Mouse (Mus musculus) layer of hippocampus, postnatal 36 days (tissue): ENCODE data around the gene Nrxn3. TPM values are rescaled to one million over a fixed set of nuclear protein-coding genes. Genes with fewer than 3 reads are reported as not detected.

Source experiments
- DNase-seq, 2 experiments: peaks; one replicate each; pipeline ENCODE4 v3.0.0; 2022
- total RNA-seq, 2 experiments: library from RNA; stranded (reverse); gene quantifications; 2 replicates each; pipeline ENCODE4 v1.2.3; 2021

The Nrxn3 gene
- total RNA-seq, 2 experiments from 2014 or later: 185 to 190 TPM

- DNase-seq: no peak
Observed at GRCm38 (mm10) chr12:88816865-88817264, 94.2 kb downstream of the Nrxn3 start.

GRCm38 (mm10) chr12:88818622-88819334 lies 96.1 kb downstream of the Nrxn3 start:
- no peak for DNase-seq

GRCm38 (mm10) chr12:88819335-88819709 lies 96.6 kb downstream of the Nrxn3 start:
- DNase-seq: no peak

- no peak for DNase-seq
Observed at GRCm38 (mm10) chr12:88820131-88820530, 97.5 kb downstream of the Nrxn3 start.

GRCm38 (mm10) chr12:88830851-88831250 lies 108.2 kb downstream of the Nrxn3 start:
- DNase-seq: no peak

- DNase-seq: no peak
Observed at GRCm38 (mm10) chr12:88835821-88836220, 113.1 kb downstream of the Nrxn3 start.

- DNase-seq: no peak
Observed at GRCm38 (mm10) chr12:88839724-88840123, 117.0 kb downstream of the Nrxn3 start.

- no peak for DNase-seq
Observed at GRCm38 (mm10) chr12:88841350-88841749, 118.7 kb downstream of the Nrxn3 start.

- DNase-seq: no peak
Observed at GRCm38 (mm10) chr12:88850400-88851179, 127.9 kb downstream of the Nrxn3 start.

- no peak for DNase-seq
Observed at GRCm38 (mm10) chr12:88854039-88854438, 131.4 kb downstream of the Nrxn3 start.

GRCm38 (mm10) chr12:88857701-88858100 lies 135.0 kb downstream of the Nrxn3 start:
- DNase-seq: no peak

GRCm38 (mm10) chr12:88859456-88860345 lies 137.0 kb downstream of the Nrxn3 start:
- no peak for DNase-seq

GRCm38 (mm10) chr12:88860397-88860796 lies 137.7 kb downstream of the Nrxn3 start:
- DNase-seq: no peak

- no peak for DNase-seq
Observed at GRCm38 (mm10) chr12:88863069-88863468, 140.4 kb downstream of the Nrxn3 start.

GRCm38 (mm10) chr12:88868288-88868687 lies 145.6 kb downstream of the Nrxn3 start:
- no peak for DNase-seq

- no peak for DNase-seq
Observed at GRCm38 (mm10) chr12:88897331-88897730, 174.7 kb downstream of the Nrxn3 start.

GRCm38 (mm10) chr12:88900014-88900727 lies 177.5 kb downstream of the Nrxn3 start:
- DNase-seq: no peak

GRCm38 (mm10) chr12:88900728-88901080 lies 178.0 kb downstream of the Nrxn3 start:
- DNase-seq: no peak

GRCm38 (mm10) chr12:88910761-88911160 lies 188.1 kb downstream of the Nrxn3 start:
- no peak for DNase-seq

- no peak for DNase-seq
Observed at GRCm38 (mm10) chr12:88916752-88917151, 194.1 kb downstream of the Nrxn3 start.

GRCm38 (mm10) chr12:88924896-88925295 lies 202.2 kb downstream of the Nrxn3 start:
- DNase-seq: no peak

GRCm38 (mm10) chr12:88926306-88926705 lies 203.6 kb downstream of the Nrxn3 start:
- DNase-seq: no peak
